Mouse (Mus musculus) heart, postnatal 0 days (tissue): ENCODE results near the gene Esr1. TPM values are rescaled to one million over a fixed set of nuclear protein-coding genes. Genes with fewer than 3 reads are reported as not detected.

Source experiments
- ATAC-seq: fragments of 200-750 bp; cut with Nextera tagmentation; 2 replicates; pipeline ENCODE4 v1.8.0; 2017; ENCODE audit warnings: low read depth, moderate number of reproducible peaks, moderate library complexity; ENCODE audit not compliant: insufficient read depth
- DNase-seq: peaks from one replicate; pipeline ENCODE4 v3.0.0-alpha.2; 2016; ENCODE audit warnings: low spot score
- H3K27ac ChIP-seq: fragments of 300-500 bp; sonication (generic); 2 replicates; pipeline ENCODE4 v1.5.1; 2014; ENCODE audit warnings: low read depth, mild to moderate bottlenecking
- H3K27me3 ChIP-seq: fragments of 300-500 bp; sonication (generic); 2 replicates; pipeline ENCODE4 v1.6.1; 2014; ENCODE audit warnings: low read length, mixed read lengths; ENCODE audit not compliant: control insufficient read depth, insufficient read depth
- H3K36me3 ChIP-seq: fragments of 300-500 bp; sonication (generic); replicated peaks from 2 replicates; pipeline ENCODE4 v1.6.1; 2014; ENCODE audit warnings: low read length, mixed read lengths; ENCODE audit not compliant: control insufficient read depth, insufficient read depth
- H3K4me1 ChIP-seq: fragments of 300-500 bp; sonication (generic); 2 replicates; pipeline ENCODE4 v1.6.1; 2014; ENCODE audit warnings: antibody characterized with exemption; ENCODE audit not compliant: control insufficient read depth, insufficient read depth
- H3K4me2 ChIP-seq: fragments of 300-500 bp; sonication (generic); 2 replicates; pipeline ENCODE4 v1.6.1; 2014; ENCODE audit warnings: low read depth, mild to moderate bottlenecking, low read length, moderate library complexity
- H3K4me3 ChIP-seq: fragments of 300-500 bp; sonication (generic); 2 replicates; pipeline ENCODE4 v1.5.1; 2014; ENCODE audit warnings: low read depth, low read length
- H3K9ac ChIP-seq: fragments of 300-500 bp; sonication (generic); replicated peaks from 2 replicates; pipeline ENCODE4 v1.6.1; 2014; ENCODE audit warnings: low read depth, low read length, mixed read lengths
- H3K9me3 ChIP-seq: fragments of 300-500 bp; sonication (generic); replicated peaks from 2 replicates; pipeline ENCODE4 v1.6.1; 2016; ENCODE audit warnings: low read length; ENCODE audit not compliant: control insufficient read depth
- CTCF ChIP-seq: IDR thresholded peaks from 2 replicates; pipeline ENCODE4 v1.5.1; 2016; ENCODE audit warnings: antibody characterized with exemption, control low read depth, low read depth
- EP300 ChIP-seq: IDR thresholded peaks from 2 replicates; pipeline ENCODE4 v1.6.1; 2016; ENCODE audit warnings: antibody characterized with exemption, low read depth
- WGBS: fragments of 180-500 bp; shearing (Covaris S2); extraction: QIAGEN DNeasy Blood & Tissue Kit; methylation state at CpG from one replicate; pipeline ENCODE4 v1.1.7; 2014; 5-methylcytosine and 5-hydroxymethylcytosine counted together
- polyA plus RNA-seq: library from polyadenylated mRNA; unstranded; fragments of >200 nt; fragmentation: Nextera tagmentation; extraction: Ambion mirVana; gene quantifications from 2 replicates; pipeline ENCODE4 v1.2.1, GENCODE M21; 2015
- total RNA-seq: library from RNA; depleted of rRNA; stranded (reverse); fragments of >200 nt; gene quantifications from 2 replicates; pipeline ENCODE4 v1.2.3, GENCODE M21; 2014; ENCODE audit warnings: low replicate concordance

Esr1 gene
- total and polyA plus RNA-seq, 2 experiments from 2014 or later: 0.14 to 0.50 TPM

DNA sequence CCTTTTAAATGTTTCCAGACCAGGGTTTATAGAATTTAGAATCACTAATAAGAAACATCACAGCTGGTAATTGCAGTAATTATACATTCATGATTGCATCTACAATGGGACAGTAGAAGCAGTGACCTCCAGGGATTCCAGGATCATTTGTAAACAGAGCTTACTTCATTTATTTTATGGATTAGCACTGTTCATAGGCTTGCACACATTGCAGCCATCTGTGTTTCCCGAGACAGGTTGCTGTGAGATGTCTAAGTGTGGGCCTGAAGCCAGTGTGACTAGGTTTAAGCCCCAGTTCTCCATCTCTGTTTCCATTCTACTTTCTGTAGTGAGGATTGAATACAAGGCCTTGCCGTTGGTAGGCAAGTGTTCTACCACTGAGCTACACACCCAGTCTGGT lies 236.1 kb downstream of the Esr1 start:
- ATAC-seq (no peak), DNase-seq (no peak)
- Histone ChIP-seq H3K4me1 (no peaks in the 10 kb centered on the region), H3K4me2 (no peak overlapping the region), H3K27me3 (no peaks in the 10 kb centered on the region), H3K27ac (no peak overlapping the region), H3K36me3 (no peaks in the 10 kb centered on the region), H3K9me3 (no peaks in the 10 kb centered on the region), H3K9ac (no peak overlapping the region), H3K4me3 (no peak overlapping the region)
- TF ChIP-seq EP300 (no peak), CTCF (no peak)
- WGBS: 75% methylated on average over 2 of the region's 2 CpGs

- Histone ChIP-seq H3K9me3 (no peaks in the 10 kb centered on the region), H3K4me3 (no peak overlapping the region), H3K36me3 (no peaks in the 10 kb centered on the region), H3K4me1 (no peaks in the 10 kb centered on the region), H3K27ac (no peak overlapping the region), H3K4me2 (no peak overlapping the region), H3K9ac (no peak overlapping the region), H3K27me3 (no peaks in the 10 kb centered on the region)
- TF ChIP-seq CTCF: no peak
- no peak for TF ChIP-seq EP300
- no peak for ATAC-seq
- no peak for DNase-seq
- WGBS: 70% methylated on average over 3 of the region's 3 CpGs
These were observed 238.5 kb downstream of the Esr1 start for GRCm38 (mm10) chr10:4849881-4850280.

- H3K9me3 ChIP-seq: no peaks in the 10 kb centered on the region
- H3K27ac ChIP-seq: no peak overlapping the region
- H3K4me3 ChIP-seq: no peak overlapping the region
- H3K9ac ChIP-seq: no peak overlapping the region
- TF ChIP-seq EP300 (no peak), CTCF (no peak)
- ATAC-seq (no peak), DNase-seq (no peak)
- H3K36me3 ChIP-seq: no peaks in the 10 kb centered on the region
- H3K27me3 ChIP-seq: no peaks in the 10 kb centered on the region
- no peaks in the 10 kb centered on the region for H3K4me1 ChIP-seq
- H3K4me2 ChIP-seq: no peak overlapping the region
- WGBS: 79% methylated on average over 8 of the region's 8 CpGs
These were observed 263.8 kb downstream of the Esr1 start for GRCm38 (mm10) chr10:4875076-4875737.

DNA sequence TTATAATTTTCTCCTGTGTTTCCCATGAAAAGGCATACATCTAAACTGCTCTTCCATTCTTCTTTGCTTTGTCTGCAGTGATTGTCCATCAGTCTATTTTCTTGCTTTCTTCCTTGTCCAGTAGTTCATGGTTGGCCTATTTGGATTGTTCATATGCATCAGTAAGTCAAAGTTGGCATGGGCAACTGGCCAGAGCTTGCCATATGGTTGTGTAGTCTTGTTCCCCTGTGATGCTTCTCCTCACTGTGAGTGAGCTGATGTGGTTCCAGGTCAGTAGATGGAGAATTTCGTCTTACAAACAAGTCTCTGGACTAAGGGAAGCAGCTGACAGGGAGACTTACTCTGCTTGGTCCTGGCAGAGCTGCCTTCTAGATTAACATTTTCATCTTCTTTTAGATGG lies 270.0 kb downstream of the Esr1 start:
- Histone ChIP-seq H3K4me1 (no peaks in the 10 kb centered on the region), H3K27ac (no peak overlapping the region), H3K36me3 (no peaks in the 10 kb centered on the region), H3K9ac (no peak overlapping the region), H3K27me3 (no peaks in the 10 kb centered on the region), H3K4me2 (no peak overlapping the region), H3K9me3 (no peaks in the 10 kb centered on the region), H3K4me3 (no peak overlapping the region)
- no peak for TF ChIP-seq EP300
- no peak for TF ChIP-seq CTCF
- DNase-seq (no peak), ATAC-seq (no peak)
- 41% methylated on average over 1 of the region's 1 CpGs for WGBS

- TF ChIP-seq EP300 (no peak), CTCF (no peak)
- Histone ChIP-seq H3K36me3 (no peaks in the 10 kb centered on the region), H3K9me3 (no peaks in the 10 kb centered on the region), H3K4me3 (no peak overlapping the region), H3K9ac (no peak overlapping the region), H3K4me2 (no peak overlapping the region), H3K4me1 (no peaks in the 10 kb centered on the region), H3K27ac (no peak overlapping the region), H3K27me3 (no peaks in the 10 kb centered on the region)
- no peak for DNase-seq
- no peak for ATAC-seq
- WGBS: 74% methylated on average over 3 of the region's 3 CpGs
These were observed 274.1 kb downstream of the Esr1 start for GRCm38 (mm10) chr10:4885506-4885905.

DNA sequence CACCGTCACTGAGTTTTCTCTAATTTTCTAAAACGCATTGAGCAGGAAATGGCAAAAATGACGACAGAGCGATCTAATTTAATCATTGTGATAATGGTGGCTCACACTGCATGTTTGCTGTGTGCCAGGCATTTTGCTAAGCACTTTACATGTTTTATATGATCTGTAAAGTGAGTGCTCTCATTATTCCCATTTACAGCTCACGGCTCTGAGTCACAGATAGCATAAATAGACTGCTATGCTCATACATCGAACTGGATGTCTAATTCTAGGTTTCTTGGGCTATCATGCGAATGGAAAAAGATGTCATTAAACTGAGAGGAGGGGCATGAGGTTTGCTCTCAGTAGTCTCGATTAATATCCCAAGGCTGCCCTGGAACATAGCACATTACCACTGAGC lies 274.6 kb downstream of the Esr1 start:
- no peaks in the 10 kb centered on the region for H3K4me1 ChIP-seq
- no peak overlapping the region for H3K4me2 ChIP-seq
- H3K9me3 ChIP-seq: no peaks in the 10 kb centered on the region
- H3K36me3 ChIP-seq: no peaks in the 10 kb centered on the region
- ATAC-seq (no peak), DNase-seq (no peak)
- no peak overlapping the region for H3K9ac ChIP-seq
- no peaks in the 10 kb centered on the region for H3K27me3 ChIP-seq
- H3K27ac ChIP-seq: no peak overlapping the region
- WGBS: 74% methylated on average over 8 of the region's 8 CpGs
- H3K4me3 ChIP-seq: no peak overlapping the region
- no peak for TF ChIP-seq CTCF
- no peak for TF ChIP-seq EP300
